Mouse (Mus musculus): ENCODE results near the gene H2-Q1.
"Not testable (repeated sequence)": the region's sequence is repeated elsewhere in the genome, so short reads cannot be mapped to it uniquely, and the experiment has no call there.

Gene H2-Q1

GRCm38 (mm10) chr17:35342711-35343476 is 22.7 kb downstream of the H2-Q1 start:
- peak; percentile 53 for DNase-seq

DNA sequence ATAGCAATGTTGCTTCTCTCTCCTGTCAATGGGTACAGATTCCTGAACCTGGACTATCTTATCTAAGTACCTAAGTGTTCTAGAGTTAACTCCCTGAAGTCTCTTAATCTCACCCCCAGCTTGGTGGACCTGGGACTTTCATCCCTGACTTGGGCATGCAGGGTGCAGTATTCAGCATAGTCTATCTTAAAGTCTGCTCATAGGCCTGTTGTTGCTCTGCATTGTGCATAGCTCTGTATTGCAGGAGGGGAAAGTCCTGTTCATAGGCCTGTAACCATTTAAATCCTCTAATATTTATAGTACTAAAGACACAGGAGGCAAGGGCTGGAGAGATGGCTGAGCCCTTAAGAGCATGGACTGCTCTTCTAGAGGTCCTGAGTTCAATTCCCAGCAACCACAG is 27.5 kb downstream of the H2-Q1 start:
- DNase-seq = not testable (repeated sequence)

DNA sequence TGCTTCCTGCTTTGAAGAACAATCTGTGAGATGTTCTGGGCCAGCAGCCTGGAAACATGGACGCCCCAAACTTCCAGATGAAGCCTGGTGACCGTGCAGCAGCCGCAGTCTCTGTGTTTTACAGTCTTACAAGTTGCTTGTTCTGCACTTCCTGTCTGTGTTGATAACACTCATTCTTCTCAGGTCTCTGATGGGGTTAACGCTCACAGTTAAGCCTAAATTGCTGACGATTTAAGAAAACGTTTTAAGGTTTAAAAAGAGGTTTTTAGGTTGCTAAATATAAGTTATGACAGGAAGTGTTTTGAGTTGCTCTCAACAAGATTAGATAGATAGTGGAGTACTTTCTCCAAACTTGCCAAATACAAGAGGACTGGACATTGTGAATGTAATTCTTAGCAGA is 33.1 kb downstream of the H2-Q1 start:
- DNase-seq = not testable (repeated sequence)

DNA sequence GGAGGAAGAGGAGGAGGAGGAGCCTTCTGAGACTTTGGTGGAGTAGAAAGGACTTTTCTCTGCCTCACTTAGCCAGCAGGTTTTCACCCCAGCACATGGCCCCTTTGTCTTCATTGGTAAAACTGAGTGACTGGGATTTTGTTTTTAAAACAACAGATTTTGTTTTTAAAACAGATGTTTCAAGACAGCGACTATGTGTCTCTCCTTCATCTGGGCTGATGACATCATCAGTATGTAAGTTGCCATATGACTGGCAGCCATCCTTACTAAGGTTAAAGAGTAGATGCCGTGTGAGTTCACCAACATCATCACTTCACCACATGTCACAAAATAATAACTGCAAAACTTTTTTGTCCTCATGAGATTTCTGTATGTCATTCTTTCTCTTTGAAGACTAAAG is 33.9 kb downstream of the H2-Q1 start:
- DNase-seq = no peak

DNA sequence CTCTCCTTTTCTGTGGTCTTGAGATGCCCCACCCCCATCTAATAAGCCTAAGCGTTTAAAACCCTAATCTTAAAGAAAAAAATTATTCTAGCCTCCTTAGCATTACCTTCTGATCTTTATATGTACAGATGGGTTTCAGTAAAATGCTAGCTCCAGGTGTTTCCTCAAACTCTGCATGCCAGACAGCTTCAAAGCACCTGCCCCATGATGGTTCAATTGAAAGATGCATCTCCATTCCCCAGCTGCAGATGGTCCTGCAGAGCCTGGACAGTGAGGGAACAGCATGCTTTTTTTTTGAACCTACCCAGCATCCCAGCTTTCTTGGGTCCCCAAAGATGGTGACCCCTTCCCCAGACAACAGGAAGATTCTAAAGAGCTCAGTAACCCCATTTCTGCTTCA is 36.9 kb downstream of the H2-Q1 start:
- DNase-seq = no peak

- DNase-seq = no peak
These were observed 38.7 kb downstream of the H2-Q1 start for GRCm38 (mm10) chr17:35358763-35359469.

DNA sequence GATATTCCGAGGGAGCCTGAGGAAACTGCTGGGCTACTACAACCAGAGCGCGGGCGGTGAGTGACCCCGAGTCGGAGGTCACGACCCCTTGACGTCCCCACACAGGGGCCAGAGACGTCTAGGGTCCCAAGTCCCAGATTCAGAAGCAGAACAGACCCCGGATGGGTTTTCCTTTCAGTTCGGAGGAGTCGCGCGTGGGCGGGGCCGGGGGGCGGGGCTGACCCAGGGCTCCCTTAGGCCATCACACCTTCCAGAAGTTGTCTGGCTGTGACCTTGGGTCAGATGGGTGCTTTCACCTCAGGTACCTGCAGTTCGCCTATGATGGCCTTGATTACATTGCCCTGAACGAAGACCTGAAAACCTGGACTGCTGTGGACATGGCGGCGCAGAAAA is 39.3 kb downstream of the H2-Q1 start:
- no peak for DNase-seq

Data from lung, postnatal 36 days (tissue).